Mouse (Mus musculus) ZHBTc4 (cell line): ENCODE measurements around the gene Syt13.

ENCODE experiments used
- DNase-seq: peaks from one replicate; pipeline ENCODE4 v3.0.0-alpha.2; 2011; ENCODE audit warnings: low read depth, low spot score

Syt13 gene

DNA sequence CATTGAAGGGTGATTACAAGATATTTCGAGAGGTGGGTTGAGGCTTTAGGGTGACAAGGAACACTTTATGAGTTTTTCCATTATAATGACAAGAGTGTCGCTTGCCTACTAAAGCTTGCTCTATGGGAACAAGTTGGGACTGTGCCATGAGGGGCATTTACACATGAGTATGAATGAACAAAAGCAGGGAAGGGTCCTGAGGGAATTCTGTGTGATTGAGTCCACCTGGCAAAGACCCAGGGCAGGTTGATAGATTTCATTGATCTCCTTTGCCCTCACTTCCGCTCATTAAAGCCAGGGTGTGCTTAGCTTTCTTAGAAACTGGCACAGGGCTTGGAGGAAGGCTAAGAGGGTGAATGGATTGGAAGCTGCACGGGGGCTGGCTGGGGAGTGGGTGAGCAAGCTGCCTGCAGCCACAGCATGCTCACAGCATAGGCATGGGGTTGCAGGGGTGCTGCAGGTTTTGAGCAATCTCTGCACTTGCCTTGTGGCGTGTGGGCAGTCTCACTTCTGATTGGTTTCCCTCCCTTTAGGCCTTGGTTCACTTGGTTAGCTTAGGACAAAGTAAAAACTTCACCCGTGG lies 9.9 kb downstream of the Syt13 start:
- no peak for DNase-seq

DNA sequence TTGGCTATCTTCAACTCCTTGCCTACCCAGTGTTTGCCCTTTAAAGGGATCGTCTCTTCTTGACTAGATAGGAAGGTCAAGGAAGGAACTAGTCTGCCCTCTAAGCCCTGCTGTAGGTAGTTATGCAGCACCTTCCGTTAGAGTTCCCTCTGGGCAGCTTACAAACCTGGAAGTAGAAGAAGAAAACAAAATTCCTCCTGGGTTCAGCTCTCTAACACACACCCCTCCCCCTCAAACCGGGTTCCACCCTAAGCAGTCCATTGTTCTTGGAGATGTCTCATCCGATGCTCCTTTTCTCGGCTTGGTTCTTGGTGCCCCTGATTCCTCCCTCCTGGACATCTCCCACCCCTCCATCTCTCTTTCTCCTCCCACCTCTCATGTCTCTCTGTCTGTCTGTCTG lies 14.8 kb downstream of the Syt13 start:
- peak; percentile 56 for DNase-seq

DNA sequence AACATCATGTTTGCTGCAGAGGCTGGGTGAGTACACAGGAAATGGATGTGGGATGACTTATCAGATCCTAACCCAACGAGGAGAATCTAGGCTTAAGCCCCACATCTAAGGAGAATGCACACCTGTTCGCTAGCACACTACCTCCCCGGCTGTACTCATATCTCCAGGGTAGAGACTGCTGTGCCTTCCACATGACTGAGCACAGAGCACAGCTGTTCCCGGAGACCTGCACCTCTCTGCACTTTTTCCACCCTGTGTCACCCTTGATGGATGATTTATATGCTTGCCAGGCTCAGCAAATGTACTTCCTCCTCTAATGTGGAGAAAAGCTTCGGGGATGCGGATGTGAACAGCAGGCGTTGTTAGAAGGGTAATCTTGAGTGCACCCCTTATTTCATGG lies 16.2 kb downstream of the Syt13 start:
- no peak for DNase-seq

DNA sequence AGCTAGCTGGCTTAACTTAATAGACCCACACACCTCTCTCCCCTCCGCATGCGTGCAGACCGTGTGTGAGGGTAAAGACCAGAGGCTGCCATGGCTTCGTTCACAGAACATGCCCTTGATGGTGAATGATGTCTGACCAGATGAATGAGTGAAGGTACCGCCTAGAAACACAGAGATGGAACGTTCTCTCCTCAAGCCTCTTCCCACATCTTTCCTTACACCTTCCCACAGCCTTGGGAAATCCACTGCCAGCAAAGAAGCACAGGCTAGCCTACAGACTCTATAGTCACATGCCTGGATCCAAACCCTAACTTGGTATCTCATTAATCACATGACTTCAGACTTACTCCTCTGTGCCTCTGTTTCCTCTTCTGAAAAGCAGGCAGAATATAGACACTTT lies 18.5 kb downstream of the Syt13 start:
- no peak for DNase-seq

DNA sequence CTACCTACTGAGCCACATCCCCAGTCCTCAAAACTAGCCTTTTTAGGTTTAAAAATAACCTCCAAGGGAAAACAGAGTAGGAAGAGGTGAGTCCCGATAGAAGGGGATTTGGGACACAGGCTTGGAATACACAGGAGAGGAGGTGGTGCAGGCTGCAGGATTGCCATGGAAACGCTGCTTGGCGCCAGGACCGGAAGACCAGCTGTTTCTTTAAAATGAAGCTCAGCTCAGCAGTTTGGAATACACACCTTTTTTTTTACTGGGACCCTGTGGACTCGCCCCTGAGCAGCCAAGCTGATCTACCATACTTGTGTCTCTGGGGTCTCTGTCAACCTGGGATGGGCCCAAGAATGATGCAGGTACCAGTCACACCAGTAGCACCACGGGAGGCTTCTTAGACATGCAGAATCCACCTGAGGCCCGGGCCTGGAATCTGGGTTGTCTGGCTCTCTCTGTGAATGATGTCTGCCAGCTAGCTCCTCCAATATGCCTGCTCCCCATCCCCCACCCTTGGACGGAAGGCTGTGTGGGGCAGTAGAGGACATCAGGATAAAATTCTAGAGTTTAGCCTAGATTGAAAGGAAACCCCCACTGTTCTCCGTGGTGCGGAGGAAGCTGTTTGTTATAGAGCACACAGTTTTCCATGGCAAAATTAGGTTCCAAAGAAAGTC lies 19.5 kb downstream of the Syt13 start:
- peak; percentile 21 for DNase-seq

DNA sequence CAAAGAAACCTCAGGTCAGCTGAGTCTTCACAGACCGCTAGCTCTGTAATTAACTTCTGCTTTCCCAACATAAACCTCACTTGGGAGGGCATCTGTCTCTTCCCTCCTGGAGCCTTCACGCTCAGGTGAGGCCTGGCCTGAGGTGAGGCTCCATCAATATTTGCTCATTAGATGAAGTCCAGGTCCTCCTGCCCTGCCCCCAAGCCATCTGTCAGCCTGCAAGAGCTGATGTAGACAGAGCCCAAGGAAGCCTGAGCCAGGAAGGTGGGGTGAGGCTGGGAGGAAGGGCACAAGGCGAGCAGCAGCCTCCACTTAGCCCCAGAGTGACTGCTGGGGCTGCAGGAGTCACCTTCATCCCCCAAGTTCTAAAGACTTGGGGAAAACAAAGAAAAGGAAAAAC lies 20.6 kb downstream of the Syt13 start:
- DNase-seq, result no peak

GRCm38 (mm10) chr2:92938063-92938462 lies 23.2 kb downstream of the Syt13 start:
- DNase-seq, result no peak

GRCm38 (mm10) chr2:92938827-92939226 lies 23.9 kb downstream of the Syt13 start:
- no peak for DNase-seq

DNA sequence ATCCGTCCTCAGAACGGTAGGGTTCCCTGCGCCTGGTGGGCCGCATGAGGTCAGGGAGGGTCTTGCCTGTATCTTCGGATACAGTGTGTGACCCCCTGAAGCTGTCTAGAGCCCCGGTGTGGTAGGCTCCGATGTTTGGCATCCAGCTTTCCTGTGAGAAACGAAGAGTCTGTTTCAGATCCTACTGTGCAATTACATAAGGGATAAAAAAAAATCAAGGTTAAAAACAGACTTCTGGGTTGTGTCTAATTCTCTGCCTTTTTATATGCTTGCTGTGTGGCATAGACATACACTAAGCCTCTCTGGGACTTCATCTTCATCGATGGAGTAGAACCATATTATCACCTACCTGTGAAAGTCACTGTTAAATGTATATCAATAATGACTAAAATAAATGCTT lies 26.1 kb downstream of the Syt13 start:
- DNase-seq, result no peak

DNA sequence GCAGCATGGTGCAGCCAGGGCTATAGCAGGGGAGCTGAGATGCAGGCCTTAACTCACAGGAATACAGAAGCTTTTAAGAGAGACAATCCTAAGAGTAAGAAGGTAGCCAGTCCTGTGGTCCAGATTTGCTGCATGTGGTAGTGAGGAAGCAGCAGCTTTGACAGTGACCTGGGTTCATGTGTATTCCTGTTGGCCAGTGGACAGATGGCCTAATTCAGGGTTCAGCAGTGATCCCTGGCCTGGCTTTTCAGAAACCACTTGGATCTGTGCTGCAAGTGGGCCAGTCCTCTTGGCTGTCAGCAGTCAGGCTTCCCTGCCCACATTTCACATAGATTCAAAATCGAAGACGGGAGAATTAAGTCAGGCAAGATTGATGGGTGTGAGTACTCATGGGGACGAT lies 26.6 kb downstream of the Syt13 start:
- DNase-seq, result no peak

- DNase-seq, result no peak
These were observed 28.5 kb downstream of the Syt13 start for GRCm38 (mm10) chr2:92943406-92943805.

DNA sequence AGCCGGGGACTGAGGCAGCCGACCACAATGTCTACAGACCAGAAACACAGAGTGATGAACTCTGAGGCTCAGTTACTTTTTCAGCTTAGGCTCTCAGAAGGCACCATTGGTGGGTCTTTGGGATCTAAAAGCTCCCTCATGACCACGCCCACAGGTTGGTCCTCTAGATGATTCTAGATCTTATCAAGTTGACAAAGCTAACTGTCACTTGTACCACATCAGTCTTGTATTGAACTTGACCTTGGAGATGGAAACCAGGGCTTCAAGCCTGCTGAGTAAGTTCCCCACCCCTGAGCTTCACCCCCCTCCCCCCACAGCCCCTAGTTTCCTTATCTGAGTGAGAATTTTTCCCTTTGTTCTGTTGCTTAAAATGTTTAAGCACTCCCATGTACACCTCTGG lies 29.5 kb downstream of the Syt13 start:
- no peak for DNase-seq

- DNase-seq, result no peak
These were observed 30.3 kb downstream of the Syt13 start for GRCm38 (mm10) chr2:92945125-92945746.

DNA sequence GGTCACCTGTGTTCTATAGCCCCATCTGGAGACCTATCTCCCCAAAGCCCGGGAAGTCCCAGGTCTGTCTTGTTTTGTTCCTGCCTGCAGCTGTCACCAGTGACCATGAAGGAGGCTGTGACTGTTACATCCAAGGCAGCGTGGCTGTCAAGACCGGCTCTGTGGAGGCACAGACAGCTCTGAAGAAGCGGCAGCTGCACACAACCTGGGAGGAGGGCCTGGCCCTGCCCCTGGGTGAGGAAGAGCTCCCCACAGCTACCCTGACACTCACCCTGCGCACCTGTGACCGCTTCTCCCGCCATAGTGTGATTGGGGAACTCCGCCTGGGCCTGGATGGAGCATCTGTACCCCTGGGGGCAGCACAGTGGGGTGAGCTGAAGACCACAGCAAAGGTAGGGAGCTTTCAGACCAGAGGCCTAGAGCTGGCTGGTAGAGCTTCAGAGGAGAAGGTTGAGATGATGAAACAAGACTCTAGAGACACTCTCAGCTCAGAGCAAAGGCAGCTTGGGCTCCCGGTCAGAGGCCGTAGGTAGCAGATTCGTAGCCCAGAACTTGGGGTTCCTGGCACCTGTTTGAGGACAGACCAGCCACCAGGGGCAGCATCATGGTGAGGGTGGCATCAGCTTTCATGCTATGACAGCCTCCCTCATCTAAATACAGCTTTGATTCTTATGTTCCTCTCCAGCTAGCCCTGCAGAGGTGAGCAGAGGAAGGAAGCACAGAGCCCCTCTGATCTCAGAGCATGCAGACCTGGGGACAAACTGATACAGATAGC lies 31.1 kb downstream of the Syt13 start:
- no peak for DNase-seq

- DNase-seq, result peak; percentile 89
These were observed 33.2 kb downstream of the Syt13 start for GRCm38 (mm10) chr2:92947981-92948698.

GRCm38 (mm10) chr2:92948699-92949300 lies 33.9 kb downstream of the Syt13 start:
- peak; percentile 31 for DNase-seq

GRCm38 (mm10) chr2:92949518-92949917 lies 34.6 kb downstream of the Syt13 start:
- DNase-seq, result no peak

DNA sequence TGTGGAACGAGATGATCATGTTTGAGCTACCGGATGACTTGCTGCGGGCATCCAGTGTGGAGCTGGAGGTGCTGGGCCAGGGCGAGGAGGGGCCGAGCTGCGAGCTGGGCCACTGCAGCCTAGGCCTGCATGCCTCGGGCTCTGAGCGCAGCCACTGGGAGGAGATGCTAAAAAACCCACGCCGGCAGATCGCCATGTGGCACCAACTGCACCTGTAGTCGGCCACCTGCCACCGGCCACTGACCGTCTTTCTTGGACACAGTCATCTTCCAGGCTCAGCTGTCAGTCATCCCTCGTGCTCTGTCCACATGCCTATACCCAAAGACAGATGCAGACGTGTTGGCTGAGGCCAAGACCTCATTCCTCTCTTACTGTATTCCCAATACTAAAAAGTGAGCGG lies 38.6 kb downstream of the Syt13 start:
- no peak for DNase-seq

DNA sequence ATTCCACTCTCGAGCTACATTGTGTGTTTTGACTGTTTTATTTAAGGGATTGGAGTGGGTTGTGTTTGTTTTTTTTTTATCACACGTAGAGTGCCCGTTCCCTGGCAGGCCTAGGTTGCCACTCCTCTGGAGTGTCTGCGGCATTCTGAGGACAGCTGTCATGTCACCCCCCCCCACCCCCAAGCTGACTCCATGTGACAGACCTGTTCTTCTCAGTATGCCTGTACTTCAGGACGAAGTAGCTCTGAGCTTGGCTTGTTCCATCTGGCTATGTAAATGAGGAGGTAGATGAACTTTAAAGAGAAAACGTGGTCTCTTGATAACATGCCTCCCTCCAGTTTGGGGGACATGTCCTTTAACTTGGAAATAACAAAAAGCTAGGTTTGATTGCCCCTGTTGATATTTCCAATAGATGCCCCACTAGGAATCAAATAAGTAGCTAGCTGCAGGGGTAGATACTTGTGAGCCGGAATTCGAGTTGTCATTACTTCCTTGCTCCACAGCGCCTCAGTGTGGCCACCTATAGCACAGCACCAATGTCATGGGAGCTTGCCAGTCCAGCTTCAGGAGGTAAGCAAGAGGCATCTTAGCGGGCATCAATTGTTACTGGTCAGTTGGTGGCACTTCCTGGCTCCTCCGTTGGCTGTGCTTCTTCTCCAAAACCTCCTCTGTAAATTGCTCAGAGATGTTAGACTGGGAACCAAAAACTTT lies 39.7 kb downstream of the Syt13 start:
- DNase-seq, result peak; percentile 72

DNA sequence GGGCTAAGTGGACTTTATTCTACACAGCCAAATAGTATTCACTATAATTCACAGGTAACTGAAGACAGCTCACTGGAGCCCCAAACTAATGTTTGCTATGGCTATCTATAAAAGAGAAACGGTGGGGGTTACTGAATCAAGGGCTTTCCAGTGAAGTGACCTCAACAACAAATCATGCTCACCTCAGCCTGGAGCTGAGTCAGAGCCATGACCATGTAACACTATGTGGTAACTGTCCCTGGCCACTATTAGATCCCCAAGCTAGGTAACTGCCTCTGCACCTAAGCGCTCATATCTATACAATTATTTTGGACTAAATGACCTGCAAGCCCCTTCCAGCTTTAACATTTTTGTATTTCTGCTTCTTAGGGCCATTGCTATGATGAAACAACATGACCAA lies 42.0 kb downstream of the Syt13 start:
- DNase-seq, result no peak

- DNase-seq, result no peak
These were observed 43.7 kb downstream of the Syt13 start for GRCm38 (mm10) chr2:92958640-92959039.
